Mouse (Mus musculus): Measurements from ENCODE around the gene Pigk. TPM values are rescaled to one million over a fixed set of nuclear protein-coding genes. Genes with fewer than 3 reads are reported as not detected.
A peak's percentile ranks its signal among the peaks of the same experiment; 100 is the strongest.

Gene Pigk
- polyA plus RNA-seq, 1 experiment from 2014 or later: 55.8 TPM

GRCm38 (mm10) chr3:152841264-152841663 is 127.4 kb downstream of the Pigk start:
- Histone ChIP-seq H3K27ac (no peak overlapping the region), H3K4me3 (replicated peaks; ENCODE audit: low read length) (no peak overlapping the region), H3K36me3 (replicated peaks; ENCODE audit: control insufficient read depth, insufficient read depth) (no peaks in the 10 kb centered on the region), H3K27me3 (ENCODE audit: control insufficient read depth, insufficient read depth, low read length) (no peaks in the 10 kb centered on the region), H3K4me2 (replicated peaks) (no peak overlapping the region), H3K9me3 (ENCODE audit: control insufficient read depth, low read length) (no peaks in the 10 kb centered on the region), H3K4me1 (replicated peaks; ENCODE audit: control insufficient read depth, insufficient read depth, low read length) (peaks cover 5% of the 10 kb centered on the region; the same call in 1 of the 2 replicates), H3K9ac (no peak overlapping the region)
- no peak for DNase-seq (ENCODE audit: low spot score)
- no peak for ATAC-seq (ENCODE audit: low FRiP score)
- 76% methylated on average over 6 of the region's 6 CpGs for WGBS

DNA sequence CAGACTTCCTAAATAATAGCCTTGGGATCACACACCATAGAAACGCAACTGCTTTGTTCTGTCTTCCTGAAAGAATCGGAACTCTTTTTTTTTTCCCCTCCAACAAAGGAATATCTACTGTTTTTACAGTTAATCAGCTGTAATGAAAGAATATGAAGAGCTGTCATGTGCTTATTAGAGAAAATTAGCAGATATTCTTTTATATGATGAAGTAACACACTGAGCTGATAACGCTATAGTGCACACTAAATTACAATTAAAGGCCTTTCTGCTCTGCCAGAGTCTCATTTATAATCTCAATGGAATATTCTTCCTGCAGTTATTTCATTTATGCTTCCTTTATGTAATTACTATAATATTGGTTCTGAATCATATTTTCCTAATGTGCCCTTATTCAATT is 128.7 kb downstream of the Pigk start:
- ATAC-seq (ENCODE audit: low FRiP score) (no peak), DNase-seq (ENCODE audit: low spot score) (no peak)
- Histone ChIP-seq H3K4me2 (replicated peaks) (no peak overlapping the region), H3K36me3 (replicated peaks; ENCODE audit: control insufficient read depth, insufficient read depth) (no peaks in the 10 kb centered on the region), H3K9me3 (ENCODE audit: control insufficient read depth, low read length) (no peaks in the 10 kb centered on the region), H3K27me3 (ENCODE audit: control insufficient read depth, insufficient read depth, low read length) (no peaks in the 10 kb centered on the region), H3K27ac (no peak overlapping the region), H3K4me1 (replicated peaks; ENCODE audit: control insufficient read depth, insufficient read depth, low read length) (peaks cover 5% of the 10 kb centered on the region; the same call in 1 of the 2 replicates), H3K9ac (no peak overlapping the region), H3K4me3 (replicated peaks; ENCODE audit: low read length) (no peak overlapping the region)
- 47% methylated on average over 3 of the region's 3 CpGs for WGBS

- H3K4me3 ChIP-seq (replicated peaks; ENCODE audit: low read length): no peak overlapping the region
- DNase-seq (ENCODE audit: low spot score) (no peak), ATAC-seq (ENCODE audit: low FRiP score) (no peak)
- no peaks in the 10 kb centered on the region for H3K9me3 ChIP-seq (ENCODE audit: control insufficient read depth, low read length)
- no peak overlapping the region for H3K27ac ChIP-seq
- peaks cover 5% of the 10 kb centered on the region; the same call in 1 of the 2 replicates for H3K4me1 ChIP-seq (replicated peaks; ENCODE audit: control insufficient read depth, insufficient read depth, low read length)
- H3K27me3 ChIP-seq (ENCODE audit: control insufficient read depth, insufficient read depth, low read length): no peaks in the 10 kb centered on the region
- H3K9ac ChIP-seq: no peak overlapping the region
- no peaks in the 10 kb centered on the region for H3K36me3 ChIP-seq (replicated peaks; ENCODE audit: control insufficient read depth, insufficient read depth)
- H3K4me2 ChIP-seq (replicated peaks): no peak overlapping the region
Observed at GRCm38 (mm10) chr3:152843925-152844324, 130.0 kb downstream of the Pigk start.

- ATAC-seq (ENCODE audit: low FRiP score): no peak
- Histone ChIP-seq H3K9me3 (ENCODE audit: control insufficient read depth, low read length) (no peaks in the 10 kb centered on the region), H3K4me2 (replicated peaks) (no peak overlapping the region), H3K9ac (no peak overlapping the region), H3K4me3 (replicated peaks; ENCODE audit: low read length) (no peak overlapping the region), H3K27ac (peak overlapping the region; percentile 5; the same call in 1 of the 2 replicates), H3K4me1 (replicated peaks; ENCODE audit: control insufficient read depth, insufficient read depth, low read length) (peaks cover 17% of the 10 kb centered on the region), H3K27me3 (ENCODE audit: control insufficient read depth, insufficient read depth, low read length) (no peaks in the 10 kb centered on the region), H3K36me3 (replicated peaks; ENCODE audit: control insufficient read depth, insufficient read depth) (no peaks in the 10 kb centered on the region)
- no peak for DNase-seq (ENCODE audit: low spot score)
- WGBS: 53% methylated on average over 12 of the region's 12 CpGs
Observed at GRCm38 (mm10) chr3:152855006-152855614, 141.2 kb downstream of the Pigk start.

GRCm38 (mm10) chr3:152856095-152856494 is 142.2 kb downstream of the Pigk start:
- no peak overlapping the region for H3K4me3 ChIP-seq (replicated peaks; ENCODE audit: low read length)
- H3K4me1 ChIP-seq (replicated peaks; ENCODE audit: control insufficient read depth, insufficient read depth, low read length): peaks cover 17% of the 10 kb centered on the region
- 40% methylated on average over 10 of the region's 10 CpGs for WGBS
- H3K9ac ChIP-seq: no peak overlapping the region
- no peak for DNase-seq (ENCODE audit: low spot score)
- H3K27me3 ChIP-seq (ENCODE audit: control insufficient read depth, insufficient read depth, low read length): no peaks in the 10 kb centered on the region
- no peak overlapping the region for H3K4me2 ChIP-seq (replicated peaks)
- H3K9me3 ChIP-seq (ENCODE audit: control insufficient read depth, low read length): no peaks in the 10 kb centered on the region
- H3K27ac ChIP-seq: peak overlapping the region; percentile 6; the same call in 1 of the 2 replicates
- no peaks in the 10 kb centered on the region for H3K36me3 ChIP-seq (replicated peaks; ENCODE audit: control insufficient read depth, insufficient read depth)
- peak; percentile 66; the same call in 1 of the 2 replicates for ATAC-seq (ENCODE audit: low FRiP score)

GRCm38 (mm10) chr3:152861450-152861849 is 147.6 kb downstream of the Pigk start:
- no peak overlapping the region for H3K4me2 ChIP-seq (replicated peaks)
- no peak for ATAC-seq (ENCODE audit: low FRiP score)
- no peaks in the 10 kb centered on the region for H3K36me3 ChIP-seq (replicated peaks; ENCODE audit: control insufficient read depth, insufficient read depth)
- H3K27me3 ChIP-seq (ENCODE audit: control insufficient read depth, insufficient read depth, low read length): no peaks in the 10 kb centered on the region
- no peak overlapping the region for H3K4me3 ChIP-seq (replicated peaks; ENCODE audit: low read length)
- H3K9ac ChIP-seq: no peak overlapping the region
- 0 out of 2 replicates have a peak, but pooled peaks cover 5% of the 10 kb centered on the region for H3K4me1 ChIP-seq (replicated peaks; ENCODE audit: control insufficient read depth, insufficient read depth, low read length)
- no peaks in the 10 kb centered on the region for H3K9me3 ChIP-seq (ENCODE audit: control insufficient read depth, low read length)
- 93% methylated on average over 4 of the region's 4 CpGs for WGBS
- no peak overlapping the region for H3K27ac ChIP-seq
- no peak for DNase-seq (ENCODE audit: low spot score)

- H3K27me3 ChIP-seq (ENCODE audit: control insufficient read depth, insufficient read depth, low read length): no peaks in the 10 kb centered on the region
- 60% methylated on average over 1 of the region's 1 CpGs for WGBS
- no peak for ATAC-seq (ENCODE audit: low FRiP score)
- no peak overlapping the region for H3K4me3 ChIP-seq (replicated peaks; ENCODE audit: low read length)
- H3K4me1 ChIP-seq (replicated peaks; ENCODE audit: control insufficient read depth, insufficient read depth, low read length): 0 out of 2 replicates have a peak, but pooled peaks cover 5% of the 10 kb centered on the region
- DNase-seq (ENCODE audit: low spot score): no peak
- no peaks in the 10 kb centered on the region for H3K36me3 ChIP-seq (replicated peaks; ENCODE audit: control insufficient read depth, insufficient read depth)
- H3K9me3 ChIP-seq (ENCODE audit: control insufficient read depth, low read length): no peaks in the 10 kb centered on the region
- no peak overlapping the region for H3K4me2 ChIP-seq (replicated peaks)
- H3K9ac ChIP-seq: no peak overlapping the region
- no peak overlapping the region for H3K27ac ChIP-seq
Observed at GRCm38 (mm10) chr3:152861978-152862377, 148.1 kb downstream of the Pigk start.

DNA sequence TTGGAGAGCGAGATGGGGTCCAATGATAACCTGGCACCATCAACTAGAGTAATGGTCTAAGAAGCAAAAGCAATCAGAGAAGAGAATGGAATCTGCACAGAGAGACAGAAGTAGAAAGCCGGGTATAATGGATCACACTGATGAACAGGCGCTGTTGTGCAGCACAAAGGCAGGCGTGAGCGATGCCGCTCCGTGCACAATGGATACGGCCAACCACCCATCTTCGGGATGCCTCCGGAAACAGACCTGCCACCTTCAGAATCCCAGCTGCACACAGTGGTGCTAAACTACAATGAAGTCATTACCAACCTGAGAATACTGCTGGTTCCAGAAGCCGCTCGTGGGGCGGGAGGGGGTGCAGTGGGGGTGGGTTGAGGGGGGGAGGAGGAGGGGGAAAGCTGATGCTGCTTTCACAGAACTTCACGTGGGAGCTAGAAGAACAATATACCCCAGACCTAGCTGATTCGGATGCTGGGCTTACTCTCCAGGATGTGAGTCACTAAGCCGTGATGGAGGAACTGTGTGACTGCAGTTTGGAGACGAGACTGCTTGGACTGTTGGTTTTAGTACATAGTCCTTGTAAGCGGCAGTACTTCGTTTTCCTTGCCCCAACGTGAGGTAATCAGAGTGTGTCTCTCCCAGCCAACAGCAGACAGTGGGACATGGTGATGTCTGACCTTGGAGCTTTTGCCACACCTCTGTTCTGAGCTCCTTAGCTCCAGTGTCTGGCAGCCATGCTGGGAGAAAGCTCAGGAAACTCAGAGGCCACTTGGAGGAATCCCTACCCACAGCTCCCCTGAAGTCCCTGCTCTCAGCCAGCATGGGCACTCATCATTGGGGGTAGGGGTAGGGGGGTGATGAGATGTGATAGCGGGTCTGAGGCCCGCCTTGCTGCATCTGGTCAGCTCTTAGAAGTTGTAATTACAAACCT is 152.4 kb downstream of the Pigk start:
- ATAC-seq (ENCODE audit: low FRiP score): peak; percentile 72
- no peaks in the 10 kb centered on the region for H3K36me3 ChIP-seq (replicated peaks; ENCODE audit: control insufficient read depth, insufficient read depth)
- no peak overlapping the region for H3K4me3 ChIP-seq (replicated peaks; ENCODE audit: low read length)
- 0 out of 2 replicates have a peak, but pooled peaks cover 5% of the 10 kb centered on the region for H3K4me1 ChIP-seq (replicated peaks; ENCODE audit: control insufficient read depth, insufficient read depth, low read length)
- no peak for DNase-seq (ENCODE audit: low spot score)
- WGBS: 55% methylated on average over 22 of the region's 22 CpGs
- H3K27me3 ChIP-seq (ENCODE audit: control insufficient read depth, insufficient read depth, low read length): no peaks in the 10 kb centered on the region
- H3K27ac ChIP-seq: peak overlapping the region; percentile 38
- H3K4me2 ChIP-seq (replicated peaks): peak overlapping the region; percentile 32
- H3K9me3 ChIP-seq (ENCODE audit: control insufficient read depth, low read length): no peaks in the 10 kb centered on the region
- peak overlapping the region; percentile 33; the same call in 1 of the 2 replicates for H3K9ac ChIP-seq

Data from hindbrain, embryonic 14.5 days (tissue).